Comparison of ENCODE assay signal across 21 mouse cellular contexts in genomic region chr4:101359119-101359518, GRCm38 (mm10). TPM values are rescaled to one million over a fixed set of nuclear protein-coding genes. Genes with fewer than 3 reads are reported as not detected.
DNase-seq lines count a peak whose midpoint lies in the region; ATAC-seq and TF ChIP-seq lines count a peak whose summit lies in the region.
"Had no signal": no experiment of that assay in that cellular context is flagged by ENCODE, and none has a peak within 500 bp of the region (broad histone marks: within the 10 kb centered on the region; RNA-seq: fewer than 3 reads in every experiment).

No protein-coding gene starts in this region.

- no peaks in the 10 kb centered on the region for H3K27me3 ChIP-seq in MEL (ENCODE audit: control insufficient read depth in 1 of 2, insufficient read depth in 2 of 2, low read length in 2 of 2)
- H3K27me3 ChIP-seq in liver, embryonic 15.5 days: peaks cover 24% of the 10 kb centered on the region
- H3K27me3 ChIP-seq: embryonic facial prominence, embryonic 13.5 days; heart, embryonic 13.5 days; hindbrain, embryonic 15.5 days had no signal

- H3K36me3 ChIP-seq in MEL (ENCODE audit: control insufficient read depth in 1 of 2, insufficient read depth in 2 of 2, low read length in 2 of 2): peaks cover 0 to 15% of the 10 kb centered on the region in 2 experiments; a peak in 2 of 4 replicates
- no peaks in the 10 kb centered on the region for H3K36me3 ChIP-seq in liver, embryonic 15.5 days (replicated peaks)
- H3K36me3 ChIP-seq: embryonic facial prominence, embryonic 13.5 days; heart, embryonic 13.5 days; hindbrain, embryonic 15.5 days had no signal

- no peak for ATAC-seq in CD4-positive, CD25-positive, alpha-beta regulatory T cell, adult 4 months
- ATAC-seq in erythroid progenitor cell, adult 5-6 weeks (replicated peaks; ENCODE audit: low FRiP score, poor library complexity, severe bottlenecking): peak; percentile 26
- no peak for ATAC-seq in liver, embryonic 15.5 days (ENCODE audit: insufficient read depth)
- ATAC-seq: activated CD4-positive, CD25-positive, alpha-beta regulatory T cell, adult 4 months; intestine, embryonic 16.5 days; midbrain, embryonic 16.5 days had no signal

- no peak for TF ChIP-seq RAD21 in MEL (IDR thresholded peaks at IDR 0.05; ENCODE audit: low read depth, low read length)

- peak in 2 of 3 experiments; percentile 18 to 32; a peak in 3 of 6 replicates for TF ChIP-seq CTCF in MEL (IDR thresholded peaks at IDR 0.05 in 2 of 3, conservative IDR thresholded peaks at IDR 0.05 in 1 of 3; ENCODE audit: control insufficient read depth in 1 of 3, insufficient read depth in 1 of 3, low read depth in 2 of 3, low read length in 3 of 3, poor library complexity in 1 of 3, severe bottlenecking in 1 of 3)

- H3K79me2 ChIP-seq in MEL (ENCODE audit: control insufficient read depth, insufficient read depth, low read length, poor library complexity): peaks cover 9% of the 10 kb centered on the region; the same call in 1 of the 2 replicates

- peak overlapping the region in 1 of 2 experiments; percentile 12; a peak in 1 of 4 replicates for H3K4me3 ChIP-seq in MEL (ENCODE audit: control insufficient read depth in 1 of 2, insufficient read depth in 1 of 2, low read depth in 2 of 2, low read length in 2 of 2)
- H3K4me3 ChIP-seq in liver, embryonic 15.5 days (replicated peaks): no peak overlapping the region
- H3K4me3 ChIP-seq: embryonic facial prominence, embryonic 13.5 days; heart, embryonic 13.5 days; hindbrain, embryonic 15.5 days had no signal

- DNase-seq in CD4-positive, CD25-positive, alpha-beta regulatory T cell, adult 2 months (ENCODE audit: low read depth, low spot score): peak; percentile 28
- DNase-seq in MEL (ENCODE audit: low read depth, low spot score): peak; percentile 89
- DNase-seq in embryo, embryonic 10.5 days (ENCODE audit: low spot score): no peak
- no peak for DNase-seq in lung, postnatal 10 days
- DNase-seq in gastrocnemius, adult 18-20 months (ENCODE audit: low spot score): no peak
- DNase-seq: adrenal gland, postnatal 36 days; cerebellum, adult 18-20 months; gastrocnemius, postnatal 10 days; heart, adult 11 months; heart, postnatal 36 days; right cerebral cortex, postnatal 25 days had no signal

- peak overlapping the region; percentile 93; the same call in 1 of the 2 replicates for H3K4me2 ChIP-seq in liver, embryonic 15.5 days
- H3K4me2 ChIP-seq: embryonic facial prominence, embryonic 13.5 days; heart, embryonic 13.5 days; hindbrain, embryonic 15.5 days had no signal

- no peak for TF ChIP-seq POLR2A in MEL (IDR thresholded peaks at IDR 0.05; ENCODE audit: control insufficient read depth in 1 of 2, insufficient read depth in 1 of 2, low read depth in 1 of 2, low read length in 2 of 2, poor library complexity in 1 of 2)

- H3K9me3 ChIP-seq in MEL (replicated peaks; ENCODE audit: insufficient read depth, low read length): no peaks in the 10 kb centered on the region
- H3K9me3 ChIP-seq in liver, embryonic 15.5 days (replicated peaks): no peaks in the 10 kb centered on the region
- H3K9me3 ChIP-seq: embryonic facial prominence, embryonic 13.5 days; heart, embryonic 13.5 days; hindbrain, embryonic 15.5 days had no signal

- TF ChIP-seq EP300 in MEL (IDR thresholded peaks at IDR 0.05; ENCODE audit: low read depth in 1 of 2, low read length in 2 of 2): peak; percentile 62 to 80

- H3K9ac ChIP-seq in MEL (ENCODE audit: control insufficient read depth, low read depth, low read length, poor library complexity, severe bottlenecking): no peak overlapping the region
- no peak overlapping the region for H3K9ac ChIP-seq in liver, embryonic 15.5 days
- H3K9ac ChIP-seq: embryonic facial prominence, embryonic 13.5 days; heart, embryonic 13.5 days; hindbrain, embryonic 15.5 days had no signal

- H3K27ac ChIP-seq in MEL (ENCODE audit: control insufficient read depth, low read depth, low read length): peak overlapping the region; percentile 97
- H3K27ac ChIP-seq in liver, embryonic 15.5 days (replicated peaks): no peak overlapping the region; the same call in 1 of the 2 replicates
- H3K27ac ChIP-seq: embryonic facial prominence, embryonic 13.5 days; heart, embryonic 13.5 days; hindbrain, embryonic 15.5 days; stomach, postnatal 0 days had no signal

- WGBS in liver, embryonic 15.5 days (ENCODE audit: insufficient replicate concordance): 50% methylated on average over 5 of the region's 5 CpGs

- H3K4me1 ChIP-seq in MEL (ENCODE audit: control insufficient read depth in 1 of 2, insufficient read depth in 2 of 2, low read length in 2 of 2): peaks cover 2 to 11% of the 10 kb centered on the region in 2 experiments; a peak in 3 of 4 replicates
- peaks cover 36% of the 10 kb centered on the region for H3K4me1 ChIP-seq in liver, embryonic 15.5 days (replicated peaks)

TF ChIP-seq in MEL, 35 proteins besides CTCF, POLR2A, EP300 and RAD21:
- peak; percentile 55; the same call in 1 of the 2 replicates for TF ChIP-seq RCOR1 (IDR thresholded peaks at IDR 0.05; ENCODE audit: low read depth, low read length)
- TF ChIP-seq TAL1 (IDR thresholded peaks at IDR 0.05; ENCODE audit: low read length): peak; percentile 79
- peak; percentile 90 for TF ChIP-seq ETS1 (IDR thresholded peaks at IDR 0.05; ENCODE audit: low read depth, low read length)
- no peak for TF ChIP-seq ZC3H11A (IDR thresholded peaks at IDR 0.05; ENCODE audit: low read depth, low read length)
- peak; percentile 85 for TF ChIP-seq TCF12 (IDR thresholded peaks at IDR 0.05; ENCODE audit: low read depth, low read length)
- no peak for TF ChIP-seq NELFE (IDR thresholded peaks at IDR 0.05; ENCODE audit: low read depth, low read length)
- no peak; the same call in 1 of the 2 replicates for TF ChIP-seq MAX (IDR thresholded peaks at IDR 0.05; ENCODE audit: low read length)
- TF ChIP-seq TBP (IDR thresholded peaks at IDR 0.05; ENCODE audit: low read depth, low read length): peak; percentile 84
- TF ChIP-seq HCFC1 (IDR thresholded peaks at IDR 0.05; ENCODE audit: low read depth, low read length): peak; percentile 24; the same call in 1 of the 2 replicates
- TF ChIP-seq GATA1 (IDR thresholded peaks at IDR 0.05; ENCODE audit: low read depth, low read length): peak; percentile 83
- no peak for TF ChIP-seq MEF2A (IDR thresholded peaks at IDR 0.05; ENCODE audit: extremely low read depth, insufficient replicate concordance, low read depth, low read length, poor library complexity, severe bottlenecking)

RNA-seq across cellular contexts. Expression of gene Ak4, which starts 60.0 kb away (rescaled TPM):
- polyA plus RNA-seq in CD4-positive, CD25-positive, alpha-beta regulatory T cell, adult 4 months (2017; shearing (Covaris generic)): under 1 TPM; 0.09 to 0.99 TPM
- 18.3 and 21.2 TPM in 2 replicates for total RNA-seq in MEL (2012; rRNA removed)
- 10 to 100 TPM in 1 of 2 experiments, not detected in 1; 25.4 TPM for polyA plus RNA-seq in MEL (2012; ENCODE audit: insufficient read depth in 1 of 2, insufficient read length in 2 of 2, low read depth in 1 of 2, low replicate concordance in 2 of 2, missing spikeins in 1 of 2)
- total RNA-seq in erythroid progenitor cell, adult 5-6 weeks (2015; ENCODE audit: low replicate concordance): 0.42 and 0.72 TPM in 2 replicates
- 0.13 TPM in 1 of 2 replicates, not detected in the other for total RNA-seq in erythroid progenitor cell, adult 5-6 weeks (2017; ENCODE audit: low replicate concordance)
- 14.9 and 17.8 TPM in 2 replicates for polyA plus RNA-seq in liver, embryonic 15.5 days (2015; fragmentation: Nextera tagmentation; extraction: Ambion mirVana)
- total RNA-seq in gastrocnemius, adult 18-20 months (2021): 1 to 10 TPM; 4.9 to 6.6 TPM

Comparison
In these comparisons a context has a peak if more than half of its experiments do, and no peak if none do; other contexts are left out.
1. DNase-seq: peak in CD4-positive, CD25-positive, alpha-beta regulatory T cell, adult 2 months (single experiment) and MEL (single experiment); none in embryo, embryonic 10.5 days (single experiment), lung, postnatal 10 days (single experiment) and gastrocnemius, adult 18-20 months (single experiment).